Mouse (Mus musculus): ENCODE measurements around the gene Lrmp.

Gene Lrmp

DNA sequence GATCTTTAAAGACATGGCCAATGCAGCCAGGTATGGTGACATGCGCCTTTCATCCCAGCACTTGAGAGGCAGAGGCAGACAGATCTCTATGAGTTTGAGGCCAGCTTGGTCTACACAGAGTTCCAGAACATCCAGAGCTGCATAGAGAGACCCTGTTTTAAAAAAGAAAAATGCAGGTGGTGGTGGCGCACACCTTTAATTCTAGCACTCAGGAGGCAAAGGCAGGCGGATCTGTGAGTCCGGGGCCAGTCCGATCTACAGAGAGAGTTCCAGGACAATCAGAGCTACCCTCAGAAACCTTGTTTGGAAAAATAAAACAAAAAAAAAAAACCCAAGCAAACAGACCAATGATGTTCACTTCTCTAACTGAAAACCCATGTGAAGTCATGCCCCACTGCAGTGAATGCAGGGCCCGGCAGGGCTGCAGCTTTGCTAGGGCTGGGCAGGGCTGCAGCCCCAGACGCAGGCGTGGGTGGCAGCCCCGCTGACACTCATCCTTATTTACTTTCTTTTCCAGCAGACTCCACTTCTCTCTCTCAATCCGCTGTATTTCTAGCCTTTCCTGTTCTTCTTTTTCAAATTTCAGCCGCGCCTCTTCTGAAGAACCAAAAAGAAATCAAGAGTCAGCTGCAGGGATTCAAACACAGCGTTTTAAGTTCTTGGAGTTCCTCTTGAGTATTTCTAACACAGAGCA lies 87.1 kb downstream of the Lrmp start:
- DNase-seq (ENCODE audit: low spot score in 2 of 2): no peak

DNA sequence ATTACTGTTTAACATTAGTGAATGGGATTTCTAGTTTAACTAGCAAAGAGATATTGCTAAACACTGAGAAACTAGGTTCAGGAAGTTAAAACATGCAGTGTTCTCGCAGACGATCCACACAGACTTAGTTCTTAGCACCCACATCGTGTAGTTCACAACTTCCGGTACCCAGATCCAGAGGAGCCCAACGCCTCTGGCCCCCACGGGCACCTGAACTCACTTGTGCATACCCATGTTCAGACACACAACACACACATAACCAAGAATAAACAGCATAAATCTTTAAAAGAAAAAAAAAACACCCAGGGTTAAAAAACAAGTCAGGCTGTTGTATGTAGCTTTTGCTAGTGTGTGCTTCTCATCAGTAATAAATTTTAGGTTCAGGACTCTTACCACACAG lies 89.0 kb downstream of the Lrmp start:
- no peak for DNase-seq (ENCODE audit: low spot score in 2 of 2)

DNA sequence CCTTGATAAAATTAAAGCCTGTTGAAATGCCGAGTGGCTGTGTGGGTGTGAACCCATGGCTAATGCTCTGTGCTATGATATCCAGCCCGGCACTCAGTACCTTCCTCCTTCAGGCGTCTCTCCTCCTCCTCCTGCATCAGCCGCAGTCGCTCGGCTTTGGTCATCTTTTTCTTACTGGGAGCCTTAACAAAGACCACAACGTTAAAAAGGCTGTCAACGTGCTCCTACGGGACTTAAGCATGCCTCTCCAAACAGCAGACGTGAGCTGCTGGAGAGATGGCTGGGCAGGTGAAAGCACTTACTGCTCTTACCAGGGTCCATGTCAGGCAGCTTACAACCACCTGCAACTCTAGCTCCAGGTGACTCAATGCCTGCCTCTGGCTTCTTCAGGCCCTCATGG lies 89.7 kb downstream of the Lrmp start:
- no peak for DNase-seq (ENCODE audit: low spot score in 2 of 2)

DNA sequence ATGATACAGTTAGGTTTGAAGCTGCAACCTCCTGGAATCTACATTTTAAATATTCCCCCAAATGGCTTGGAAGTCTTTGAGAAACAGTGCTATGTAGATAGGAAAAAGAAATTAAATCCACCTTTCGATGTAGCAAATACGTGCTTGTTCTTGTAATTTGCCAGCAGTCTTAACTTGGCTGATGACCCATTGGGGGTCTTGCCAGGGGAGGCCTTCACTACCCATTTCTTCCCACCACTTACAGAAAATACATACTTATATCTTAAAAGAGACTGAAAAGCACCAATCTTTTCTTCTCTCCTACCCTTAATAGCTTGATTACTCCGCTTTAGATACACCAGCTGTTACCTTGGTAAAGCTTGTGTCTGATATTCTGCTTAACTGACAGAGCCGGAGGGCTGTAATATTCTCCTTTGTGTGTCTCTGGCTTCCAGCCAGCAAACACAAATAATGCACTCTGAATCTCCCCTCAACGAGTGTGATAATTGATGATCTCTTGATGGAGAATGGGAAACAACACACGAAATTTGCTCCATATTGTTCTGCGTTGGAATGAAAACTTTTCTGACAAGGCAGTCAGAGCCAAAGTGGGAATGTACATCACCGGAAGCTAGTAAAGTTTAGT lies 94.7 kb downstream of the Lrmp start:
- no peak for DNase-seq (ENCODE audit: low spot score in 2 of 2)

DNA sequence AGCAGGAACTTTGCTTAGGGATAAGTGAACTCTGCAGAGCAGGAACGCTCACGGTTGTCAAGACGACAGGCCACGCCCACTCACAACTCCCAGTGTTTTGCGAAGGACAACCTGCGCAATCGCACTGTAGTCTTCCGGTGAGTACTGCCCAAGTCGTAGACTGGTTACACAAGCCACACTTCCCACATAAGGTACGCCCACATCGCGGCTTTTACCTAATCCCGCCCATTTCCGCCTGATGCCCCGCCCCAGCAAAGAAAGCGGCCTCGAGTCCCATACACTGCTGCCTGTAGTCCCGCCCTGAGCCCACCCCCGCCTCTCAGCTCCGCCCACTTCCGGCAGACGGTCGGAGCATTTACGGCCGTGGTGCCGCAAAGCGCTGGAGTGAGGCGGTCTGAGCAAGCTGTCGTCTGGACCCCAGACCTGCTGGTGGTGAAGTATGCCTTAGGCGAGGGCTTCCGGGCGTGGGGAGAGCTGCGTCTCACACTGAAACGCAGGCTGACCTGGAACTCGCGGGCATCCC lies 95.4 kb downstream of the Lrmp start, which contains the start of the genes Casc1 and Etfrf1:
Gene Casc1 (minus strand): TSS at position 190 of the 523 bp plus-strand sequence.
Gene Etfrf1 (plus strand): TSS at position 319 of the 523 bp plus-strand sequence.
- DNase-seq (ENCODE audit: low spot score in 2 of 2): peak; percentile 90 to 96

DNA sequence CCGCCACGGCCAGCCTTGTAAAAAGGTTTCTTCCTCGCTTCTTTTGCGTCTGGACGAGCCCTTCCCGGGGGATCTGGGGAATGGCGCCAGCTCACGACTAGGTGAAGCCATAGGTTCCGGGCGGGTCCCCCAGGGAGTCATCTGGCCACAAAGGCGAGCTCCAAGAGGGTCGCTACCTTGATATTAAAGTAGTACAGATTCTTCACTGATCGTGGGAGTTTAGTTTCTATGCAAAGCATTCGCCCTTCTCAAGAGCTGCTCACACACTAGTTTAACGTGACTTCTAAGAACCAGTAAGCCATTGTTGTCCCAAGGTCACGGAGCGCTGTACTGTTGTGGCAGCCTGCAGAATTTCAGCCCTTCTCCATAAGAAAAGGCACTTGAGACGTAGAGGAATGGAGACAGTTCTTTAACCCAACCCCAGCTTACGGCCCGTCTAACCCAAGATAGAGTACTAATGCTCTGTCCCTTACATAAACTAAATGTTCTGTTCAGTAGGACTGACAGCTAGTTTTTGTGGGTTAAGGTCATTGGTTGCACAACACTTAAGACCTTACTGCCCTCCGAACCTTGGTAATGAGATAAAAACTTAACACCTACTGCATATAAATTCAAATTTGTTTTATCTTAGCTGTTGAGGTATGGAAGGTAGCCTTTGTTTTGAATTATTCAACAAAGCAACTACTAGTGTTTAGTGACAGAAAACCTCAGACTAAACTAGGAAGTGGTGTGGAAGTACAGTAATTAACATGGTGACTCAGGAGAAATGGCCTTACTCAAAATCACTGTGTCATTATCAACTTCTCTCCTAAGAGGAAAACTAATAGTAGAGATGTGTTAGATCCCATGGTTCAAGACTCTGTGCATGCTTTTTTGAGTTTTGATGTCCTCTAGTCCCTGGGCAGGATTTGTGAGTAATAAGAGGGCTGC lies 96.2 kb downstream of the Lrmp start:
- no peak for DNase-seq (ENCODE audit: low spot score in 2 of 2)

DNA sequence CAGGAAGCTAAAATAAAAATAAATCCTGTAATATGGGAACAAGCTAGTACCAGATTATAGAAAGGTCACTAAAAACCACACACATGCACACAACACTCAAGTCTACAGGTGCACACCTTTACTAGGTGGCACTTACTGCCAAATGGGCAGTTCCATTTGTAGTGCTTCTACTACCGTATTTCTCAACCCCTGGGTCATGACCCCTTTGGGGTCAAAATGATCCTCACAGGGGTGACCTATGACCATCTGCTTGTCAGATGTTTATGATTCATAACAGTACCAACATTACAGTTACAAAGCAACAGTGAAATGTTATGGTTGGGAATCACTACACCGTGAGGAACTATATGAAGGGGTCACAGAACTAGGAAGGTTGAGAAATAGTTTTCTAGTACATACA lies 98.5 kb downstream of the Lrmp start:
- DNase-seq (ENCODE audit: low spot score in 2 of 2): no peak

DNA sequence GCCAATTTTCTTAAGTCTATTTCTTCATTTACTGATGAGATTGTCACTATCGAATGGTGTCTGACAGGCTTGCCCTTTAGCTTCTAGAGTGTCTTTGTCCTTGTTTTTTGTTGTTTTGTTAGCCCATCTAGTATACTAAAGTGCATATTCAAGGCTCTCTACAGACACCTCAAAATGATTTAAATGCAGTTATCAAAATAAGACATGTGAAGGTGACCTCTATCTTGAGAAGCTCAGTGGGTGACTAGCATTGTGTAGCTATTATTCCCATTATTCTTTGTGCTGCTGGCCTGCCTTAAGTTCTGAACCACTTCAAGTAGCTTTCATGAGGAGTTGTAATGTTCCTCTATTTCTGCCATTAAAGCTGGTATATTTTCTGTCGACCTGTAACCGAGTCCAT lies 100.4 kb downstream of the Lrmp start:
- no peak for DNase-seq (ENCODE audit: low spot score in 2 of 2)

DNA sequence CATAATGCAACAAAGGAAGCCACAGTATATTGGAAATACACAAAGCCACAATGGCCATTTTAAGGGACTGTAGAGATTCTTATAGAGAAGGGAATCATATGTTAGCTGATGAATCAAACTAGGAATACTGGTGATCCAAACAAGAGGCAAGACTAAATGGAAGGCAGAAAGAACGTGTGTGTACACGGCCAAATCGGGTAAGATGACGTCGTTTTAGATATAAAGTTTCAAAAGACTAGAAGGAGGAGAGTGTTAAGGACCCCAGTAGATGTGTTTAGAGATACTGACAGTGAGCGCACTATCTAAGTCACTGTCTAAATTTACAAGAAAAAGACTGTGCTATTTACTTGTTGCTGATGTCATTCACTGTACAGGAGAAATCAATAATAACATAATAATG lies 108.8 kb downstream of the Lrmp start:
- DNase-seq (ENCODE audit: low spot score in 2 of 2): no peak

Measured in frontal cortex, postnatal 25 days (tissue).